Mouse (Mus musculus): ENCODE measurements around the gene Ntf3.

- no peak for TF ChIP-seq CTCF (IDR thresholded peaks at IDR 0.05; ENCODE audit: insufficient read depth, low read depth, low read length)
- no peak for TF ChIP-seq POLR2A (IDR thresholded peaks at IDR 0.05; ENCODE audit: insufficient read depth, low read depth, low read length)
These were observed 36.7 kb upstream of the Ntf3 start for GRCm38 (mm10) chr6:126203366-126203765.

Data from olfactory bulb, adult 2 months (tissue).